Mouse (Mus musculus) G1E (cell line): Measurements from ENCODE around the gene Cers6. TPM values are rescaled to one million over a fixed set of nuclear protein-coding genes. Genes with fewer than 3 reads are reported as not detected.

Source experiments
- ATAC-seq: 2 replicates; pipeline ENCODE4 v1.8.0; 2016; ENCODE audit warnings: mild to moderate bottlenecking; ENCODE audit not compliant: insufficient number of reproducible peaks, poor library complexity, low FRiP score, severe bottlenecking; ENCODE audit errors: extremely low read depth
- DNase-seq: peaks from one replicate; pipeline ENCODE4 v3.0.0; 2012; ENCODE audit warnings: low spot score
- H3K27me3 ChIP-seq: 2 replicates; pipeline ENCODE4 v1.6.1; 2012; ENCODE audit warnings: mild to moderate bottlenecking, low read length, inconsistent platforms; ENCODE audit not compliant: insufficient read depth
- H3K36me3 ChIP-seq: replicated peaks from 2 replicates; pipeline ENCODE3; 2012; ENCODE audit warnings: mild to moderate bottlenecking, inconsistent platforms
- H3K4me1 ChIP-seq: 2 replicates; pipeline ENCODE4 v1.6.1; 2012; ENCODE audit warnings: low read depth, low read length, inconsistent platforms, mixed read lengths; ENCODE audit not compliant: insufficient read depth
- H3K4me3 ChIP-seq: 2 replicates; pipeline ENCODE4 v1.5.1; 2012; ENCODE audit warnings: low read depth, mild to moderate bottlenecking, inconsistent platforms, low read length, moderate library complexity, mixed read lengths
- H3K9me3 ChIP-seq: replicated peaks from 2 replicates; pipeline ENCODE4 v1.6.1; 2012; ENCODE audit warnings: inconsistent platforms
- CTCF ChIP-seq: IDR thresholded peaks from 2 replicates; pipeline ENCODE4 v1.5.1; 2012; ENCODE audit warnings: low read depth, low read length, inconsistent platforms, mixed read lengths
- GATA2 ChIP-seq: IDR thresholded peaks from 2 replicates; pipeline ENCODE4 v1.6.1; 2012; ENCODE audit warnings: low read depth, low read length, inconsistent platforms, borderline replicate concordance
- POLR2AphosphoS5 ChIP-seq: IDR thresholded peaks from 2 replicates; pipeline ENCODE4 v1.6.1; 2012; ENCODE audit warnings: low read depth, low read length, inconsistent platforms; ENCODE audit not compliant: insufficient replicate concordance
- TAL1 ChIP-seq: conservative IDR thresholded peaks from 2 replicates; pipeline ENCODE4 v1.6.1; 2012; ENCODE audit warnings: low read depth, low read length, inconsistent platforms, mixed read lengths
- polyA plus RNA-seq: library from polyadenylated mRNA; stranded (reverse); fragments of >175 nt; gene quantifications from 2 replicates; pipeline ENCODE4 v1.2.3, GENCODE M21; 2012
- total RNA-seq, 2 experiments: library from RNA; stranded (forward) in 1 of 2; stranded (reverse) in 1 of 2; fragments of 200-1000 nt in 1 of 2; fragments of >200 nt in 1 of 2; fragmentation: Nextera tagmentation in 1 of 2; gene quantifications; 2 replicates each; pipeline ENCODE4 v1.2.3; 2014 to 2017

Gene Cers6
- total and polyA plus RNA-seq, 3 experiments: 14.8 to 92.4 (median 55.7) TPM

- Histone ChIP-seq H3K9me3 (no peaks in the 10 kb centered on the region), H3K4me3 (no peak overlapping the region), H3K4me1 (no peaks in the 10 kb centered on the region), H3K27me3 (peaks cover 9% of the 10 kb centered on the region), H3K36me3 (no peaks in the 10 kb centered on the region)
- DNase-seq (no peak), ATAC-seq (no peak)
- TF ChIP-seq TAL1 (no peak), CTCF (no peak), POLR2AphosphoS5 (no peak), GATA2 (no peak)
Observed at GRCm38 (mm10) chr2:69158907-69159306, 297.7 kb downstream of the Cers6 start.

Other genes with a start within 250 kb of the Cers6 start
- not detected in 2 replicates for gene 4932414N04Rik, start 205.0 kb upstream of the Cers6 start, total RNA-seq (2014; fragmentation: Nextera tagmentation)
- not detected in 2 replicates for gene 4932414N04Rik, start 205.0 kb upstream of the Cers6 start, total RNA-seq (2017)
- not detected in 2 replicates for gene 4932414N04Rik, start 205.0 kb upstream of the Cers6 start, polyA plus RNA-seq